Mouse (Mus musculus): ENCODE data around the gene Afap1. TPM values are rescaled to one million over a fixed set of nuclear protein-coding genes. Genes with fewer than 3 reads are reported as not detected.

The Afap1 gene
- polyA plus RNA-seq, 1 experiment from 2014 or later, result 1.2 TPM

DNA sequence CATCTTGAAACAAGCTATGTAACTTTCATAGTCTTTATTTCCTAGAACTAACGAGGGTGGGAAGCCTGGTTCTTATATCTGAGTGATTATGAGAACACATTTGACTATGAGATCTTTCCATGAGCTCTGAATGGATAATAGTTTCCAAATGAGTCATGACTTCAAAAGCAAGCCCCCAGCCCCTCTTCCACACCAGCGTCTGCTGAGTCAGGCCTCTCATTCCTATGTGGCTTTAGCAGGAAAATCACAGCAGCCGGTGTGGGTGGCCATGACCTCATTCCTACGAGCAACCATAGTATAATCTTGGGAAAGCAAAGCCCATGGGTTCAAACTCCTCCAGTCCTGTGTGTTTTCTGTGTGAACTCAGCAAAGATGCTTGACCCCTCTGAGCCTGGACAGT, 23.1 kb upstream of the Afap1 start:
- WGBS (ENCODE audit: insufficient replicate concordance), result 63% methylated on average over 4 of the region's 4 CpGs
- Histone ChIP-seq H3K4me1 (ENCODE audit: insufficient read depth) (no peaks in the 10 kb centered on the region), H3K4me2 (ENCODE audit: low read depth, low read length) (no peak overlapping the region), H3K36me3 (replicated peaks; ENCODE audit: insufficient read depth, low read length) (no peaks in the 10 kb centered on the region), H3K27me3 (ENCODE audit: insufficient read depth, low read length) (no peaks in the 10 kb centered on the region), H3K9ac (replicated peaks) (no peak overlapping the region), H3K4me3 (ENCODE audit: low read depth, low read length) (no peak overlapping the region), H3K9me3 (ENCODE audit: low read length) (no peaks in the 10 kb centered on the region), H3K27ac (ENCODE audit: low read depth) (no peak overlapping the region)
- ATAC-seq (no peak), DNase-seq (no peak)
- TF ChIP-seq CTCF (IDR thresholded peaks at IDR 0.05; ENCODE audit: low read depth) (no peak), EP300 (IDR thresholded peaks at IDR 0.05; ENCODE audit: low read depth) (no peak)

GRCm38 (mm10) chr5:35870408-35871012, 22.6 kb upstream of the Afap1 start:
- no peak overlapping the region for H3K4me2 ChIP-seq (ENCODE audit: low read depth, low read length)
- ATAC-seq (no peak), DNase-seq (peak; percentile 66)
- H3K27ac ChIP-seq (ENCODE audit: low read depth), result no peak overlapping the region
- peak; percentile 88 for TF ChIP-seq CTCF (IDR thresholded peaks at IDR 0.05; ENCODE audit: low read depth)
- no peak for TF ChIP-seq EP300 (IDR thresholded peaks at IDR 0.05; ENCODE audit: low read depth)
- H3K27me3 ChIP-seq (ENCODE audit: insufficient read depth, low read length), result no peaks in the 10 kb centered on the region
- no peaks in the 10 kb centered on the region for H3K36me3 ChIP-seq (replicated peaks; ENCODE audit: insufficient read depth, low read length)
- H3K4me3 ChIP-seq (ENCODE audit: low read depth, low read length), result no peak overlapping the region
- no peaks in the 10 kb centered on the region for H3K9me3 ChIP-seq (ENCODE audit: low read length)
- WGBS (ENCODE audit: insufficient replicate concordance), result 51% methylated on average over 8 of the region's 8 CpGs
- no peaks in the 10 kb centered on the region for H3K4me1 ChIP-seq (ENCODE audit: insufficient read depth)
- no peak overlapping the region for H3K9ac ChIP-seq (replicated peaks)

DNA sequence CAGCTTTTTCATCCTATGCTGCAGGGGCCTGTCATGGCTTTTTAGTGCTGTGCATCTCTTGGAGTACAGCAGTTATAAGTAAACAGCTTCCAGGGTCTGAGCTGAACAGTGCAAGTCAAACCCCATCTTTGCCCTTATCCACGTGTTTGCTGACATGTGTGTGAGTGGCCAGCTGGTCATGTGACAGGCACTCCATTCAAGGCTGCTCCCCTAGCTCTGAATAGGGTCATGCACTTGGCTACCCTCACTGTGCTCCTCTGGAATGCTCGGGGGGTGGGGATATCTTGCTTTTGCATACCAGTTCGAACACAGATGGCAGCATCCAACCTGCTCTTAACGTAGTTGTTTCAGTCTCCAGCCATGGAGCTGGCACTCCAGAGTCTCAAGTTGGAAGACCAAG, 19.7 kb upstream of the Afap1 start:
- no peak overlapping the region for H3K9ac ChIP-seq (replicated peaks)
- H3K27ac ChIP-seq (ENCODE audit: low read depth), result no peak overlapping the region
- DNase-seq, result no peak
- 50% methylated on average over 4 of the region's 4 CpGs for WGBS (ENCODE audit: insufficient replicate concordance)
- no peak for ATAC-seq
- H3K36me3 ChIP-seq (replicated peaks; ENCODE audit: insufficient read depth, low read length), result no peaks in the 10 kb centered on the region
- H3K27me3 ChIP-seq (ENCODE audit: insufficient read depth, low read length), result no peaks in the 10 kb centered on the region
- H3K4me3 ChIP-seq (ENCODE audit: low read depth, low read length), result no peak overlapping the region
- no peak overlapping the region for H3K4me2 ChIP-seq (ENCODE audit: low read depth, low read length)
- TF ChIP-seq CTCF (IDR thresholded peaks at IDR 0.05; ENCODE audit: low read depth) (no peak), EP300 (IDR thresholded peaks at IDR 0.05; ENCODE audit: low read depth) (no peak)
- no peaks in the 10 kb centered on the region for H3K4me1 ChIP-seq (ENCODE audit: insufficient read depth)
- no peaks in the 10 kb centered on the region for H3K9me3 ChIP-seq (ENCODE audit: low read length)

GRCm38 (mm10) chr5:35876236-35876635, 16.9 kb upstream of the Afap1 start:
- Histone ChIP-seq H3K36me3 (replicated peaks; ENCODE audit: insufficient read depth, low read length) (no peaks in the 10 kb centered on the region), H3K27me3 (ENCODE audit: insufficient read depth, low read length) (no peaks in the 10 kb centered on the region), H3K9ac (replicated peaks) (no peak overlapping the region), H3K4me2 (ENCODE audit: low read depth, low read length) (no peak overlapping the region), H3K4me1 (ENCODE audit: insufficient read depth) (no peaks in the 10 kb centered on the region), H3K9me3 (ENCODE audit: low read length) (no peaks in the 10 kb centered on the region), H3K27ac (ENCODE audit: low read depth) (no peak overlapping the region), H3K4me3 (ENCODE audit: low read depth, low read length) (no peak overlapping the region)
- 77% methylated on average over 5 of the region's 5 CpGs for WGBS (ENCODE audit: insufficient replicate concordance)
- no peak for ATAC-seq
- TF ChIP-seq CTCF (IDR thresholded peaks at IDR 0.05; ENCODE audit: low read depth) (no peak), EP300 (IDR thresholded peaks at IDR 0.05; ENCODE audit: low read depth) (no peak)
- no peak for DNase-seq

- H3K4me3 ChIP-seq (ENCODE audit: low read depth, low read length), result no peak overlapping the region
- no peaks in the 10 kb centered on the region for H3K9me3 ChIP-seq (ENCODE audit: low read length)
- H3K27me3 ChIP-seq (ENCODE audit: insufficient read depth, low read length), result no peaks in the 10 kb centered on the region
- H3K4me1 ChIP-seq (ENCODE audit: insufficient read depth), result no peaks in the 10 kb centered on the region
- ATAC-seq (no peak), DNase-seq (no peak)
- no peaks in the 10 kb centered on the region for H3K36me3 ChIP-seq (replicated peaks; ENCODE audit: insufficient read depth, low read length)
- TF ChIP-seq CTCF (IDR thresholded peaks at IDR 0.05; ENCODE audit: low read depth), result no peak
- TF ChIP-seq EP300 (IDR thresholded peaks at IDR 0.05; ENCODE audit: low read depth), result no peak
- no peak overlapping the region for H3K27ac ChIP-seq (ENCODE audit: low read depth)
- 77% methylated on average over 8 of the region's 8 CpGs for WGBS (ENCODE audit: insufficient replicate concordance)
- H3K4me2 ChIP-seq (ENCODE audit: low read depth, low read length), result no peak overlapping the region
- H3K9ac ChIP-seq (replicated peaks), result no peak overlapping the region
Observed at GRCm38 (mm10) chr5:35879199-35879598, 13.9 kb upstream of the Afap1 start.

- no peak for ATAC-seq
- WGBS (ENCODE audit: insufficient replicate concordance), result 53% methylated on average over 9 of the region's 9 CpGs
- Histone ChIP-seq H3K9me3 (ENCODE audit: low read length) (no peaks in the 10 kb centered on the region), H3K4me1 (ENCODE audit: insufficient read depth) (no peaks in the 10 kb centered on the region), H3K27me3 (ENCODE audit: insufficient read depth, low read length) (no peaks in the 10 kb centered on the region), H3K4me2 (ENCODE audit: low read depth, low read length) (no peak overlapping the region), H3K27ac (ENCODE audit: low read depth) (no peak overlapping the region), H3K36me3 (replicated peaks; ENCODE audit: insufficient read depth, low read length) (no peaks in the 10 kb centered on the region), H3K4me3 (ENCODE audit: low read depth, low read length) (no peak overlapping the region), H3K9ac (replicated peaks) (no peak overlapping the region)
- no peak for DNase-seq
- TF ChIP-seq CTCF (IDR thresholded peaks at IDR 0.05; ENCODE audit: low read depth) (no peak), EP300 (IDR thresholded peaks at IDR 0.05; ENCODE audit: low read depth) (no peak)
Observed at GRCm38 (mm10) chr5:35882391-35882790, 10.7 kb upstream of the Afap1 start.

- peak; percentile 52 for DNase-seq
Observed at GRCm38 (mm10) chr5:35884262-35884661, 8.9 kb upstream of the Afap1 start.

More at GRCm38 (mm10) chr5:35884262-35884661, 8.9 kb upstream of the Afap1 start:
- Histone ChIP-seq H3K36me3 (replicated peaks; ENCODE audit: insufficient read depth, low read length) (no peaks in the 10 kb centered on the region), H3K9ac (replicated peaks) (no peak overlapping the region), H3K4me2 (ENCODE audit: low read depth, low read length) (no peak overlapping the region), H3K4me3 (ENCODE audit: low read depth, low read length) (no peak overlapping the region), H3K4me1 (ENCODE audit: insufficient read depth) (no peaks in the 10 kb centered on the region), H3K27me3 (ENCODE audit: insufficient read depth, low read length) (no peaks in the 10 kb centered on the region), H3K9me3 (ENCODE audit: low read length) (no peaks in the 10 kb centered on the region), H3K27ac (ENCODE audit: low read depth) (no peak overlapping the region)
- peak; percentile 54 for TF ChIP-seq CTCF (IDR thresholded peaks at IDR 0.05; ENCODE audit: low read depth)
- no peak for TF ChIP-seq EP300 (IDR thresholded peaks at IDR 0.05; ENCODE audit: low read depth)
- 51% methylated on average over 11 of the region's 11 CpGs for WGBS (ENCODE audit: insufficient replicate concordance)
- no peak for ATAC-seq

All from liver, postnatal 0 days (tissue).